Mouse (Mus musculus) forebrain, embryonic 11.5 days (tissue): ENCODE results near the gene Gm42957. TPM values are rescaled to one million over a fixed set of nuclear protein-coding genes. Genes with fewer than 3 reads are reported as not detected.
"Not testable (repeated sequence)": the region's sequence is repeated elsewhere in the genome, so short reads cannot be mapped to it uniquely, and the experiment has no call there.

ENCODE experiments used
- ATAC-seq: fragments of 200-750 bp; cut with Nextera tagmentation; replicated peaks from 2 replicates; pipeline ENCODE4 v1.8.0; 2017; ENCODE audit warnings: moderate TSS enrichment; ENCODE audit not compliant: low FRiP score
- DNase-seq: peaks from one replicate; pipeline ENCODE4 v3.0.0-alpha.2; 2017; ENCODE audit warnings: low spot score
- H3K27ac ChIP-seq: fragments of 300-500 bp; sonication (generic); 2 replicates; pipeline ENCODE4 v1.5.1; 2014; ENCODE audit warnings: low read depth, low read length
- H3K27me3 ChIP-seq: fragments of 300-500 bp; sonication (generic); 2 replicates; pipeline ENCODE4 v1.6.1; 2014; ENCODE audit warnings: mild to moderate bottlenecking, low read length, mixed read lengths; ENCODE audit not compliant: control insufficient read depth, insufficient read depth
- H3K36me3 ChIP-seq: fragments of 300-500 bp; sonication (generic); 2 replicates; pipeline ENCODE4 v1.6.1; 2014; ENCODE audit warnings: mild to moderate bottlenecking, low read length, moderate library complexity, mixed read lengths; ENCODE audit not compliant: control insufficient read depth, insufficient read depth
- H3K4me1 ChIP-seq: fragments of 300-500 bp; sonication (generic); replicated peaks from 2 replicates; pipeline ENCODE4 v1.6.1; 2014; ENCODE audit warnings: low read length, mixed read lengths; ENCODE audit not compliant: control insufficient read depth, insufficient read depth
- H3K4me2 ChIP-seq: fragments of 300-500 bp; sonication (generic); 2 replicates; pipeline ENCODE4 v1.6.1; 2014; ENCODE audit warnings: low read depth, mild to moderate bottlenecking, low read length, moderate library complexity, mixed read lengths; ENCODE audit not compliant: severe bottlenecking
- H3K4me3 ChIP-seq: fragments of 300-500 bp; sonication (generic); 2 replicates; pipeline ENCODE4 v1.5.1; 2014; ENCODE audit warnings: low read depth, low read length
- H3K9ac ChIP-seq: fragments of 300-500 bp; sonication (generic); 2 replicates; pipeline ENCODE4 v1.6.1; 2014; ENCODE audit warnings: low read length
- H3K9me3 ChIP-seq: fragments of 300-500 bp; sonication (generic); 2 replicates; pipeline ENCODE4 v1.6.1; 2016; ENCODE audit warnings: low read length, mixed read lengths; ENCODE audit not compliant: control insufficient read depth
- WGBS: fragments of 180-500 bp; shearing (Covaris S2); extraction: QIAGEN DNeasy Blood & Tissue Kit; methylation state at CpG from one replicate; pipeline ENCODE4 v1.1.7; 2014; 5-methylcytosine and 5-hydroxymethylcytosine counted together
- polyA plus RNA-seq: library from polyadenylated mRNA; unstranded; fragments of >200 nt; fragmentation: Nextera tagmentation; extraction: Ambion mirVana; gene quantifications from 2 replicates; pipeline ENCODE4 v1.2.1, GENCODE M21; 2014

The Gm42957 gene
- polyA plus RNA-seq, 1 experiment from 2014 or later = 0.09 TPM

- Histone ChIP-seq H3K9me3 (no peaks in the 10 kb centered on the region), H3K27ac (no peak overlapping the region), H3K36me3 (no peaks in the 10 kb centered on the region), H3K4me3 (no peak overlapping the region), H3K4me1 (peaks cover 10% of the 10 kb centered on the region; the same call in 1 of the 2 replicates), H3K4me2 (peak overlapping the region; percentile 69; the same call in 1 of the 2 replicates), H3K9ac (peak overlapping the region; percentile 14; the same call in 1 of the 2 replicates), H3K27me3 (peaks cover 9% of the 10 kb centered on the region)
- no peak for ATAC-seq
- DNase-seq = no peak
- 56% methylated on average over 5 of the region's 5 CpGs for WGBS
Measured at GRCm38 (mm10) chr3:96603311-96603710, 32.0 kb upstream of the Gm42957 start.

- ATAC-seq, DNase-seq, H3K9ac ChIP-seq, H3K27ac ChIP-seq, H3K4me2 ChIP-seq, H3K4me1 ChIP-seq, H3K9me3 ChIP-seq, H3K4me3 ChIP-seq, H3K36me3 ChIP-seq, H3K27me3 ChIP-seq: not testable (repeated sequence)
- 98% methylated on average over 4 of the region's 4 CpGs for WGBS
Measured at GRCm38 (mm10) chr3:96606007-96606406, 29.3 kb upstream of the Gm42957 start.

GRCm38 (mm10) chr3:96606618-96607017, 28.7 kb upstream of the Gm42957 start:
- Histone ChIP-seq H3K4me1 (peaks cover 3% of the 10 kb centered on the region; the same call in 1 of the 2 replicates), H3K9ac (no peak overlapping the region), H3K4me2 (no peak overlapping the region), H3K27ac (no peak overlapping the region), H3K27me3 (no peaks in the 10 kb centered on the region), H3K4me3 (no peak overlapping the region), H3K9me3 (no peaks in the 10 kb centered on the region), H3K36me3 (no peaks in the 10 kb centered on the region)
- DNase-seq (no peak), ATAC-seq (no peak)
- 90% methylated on average over 4 of the region's 4 CpGs for WGBS

GRCm38 (mm10) chr3:96617941-96618340, 17.3 kb upstream of the Gm42957 start:
- WGBS = 93% methylated on average over 3 of the region's 3 CpGs
- no peak for DNase-seq
- Histone ChIP-seq H3K4me1 (no peaks in the 10 kb centered on the region), H3K9ac (no peak overlapping the region), H3K27me3 (no peaks in the 10 kb centered on the region), H3K9me3 (no peaks in the 10 kb centered on the region), H3K4me3 (no peak overlapping the region), H3K36me3 (peaks cover 2% of the 10 kb centered on the region; the same call in 1 of the 2 replicates), H3K4me2 (no peak overlapping the region), H3K27ac (no peak overlapping the region)
- no peak for ATAC-seq

GRCm38 (mm10) chr3:96623201-96623600, 12.1 kb upstream of the Gm42957 start:
- Histone ChIP-seq H3K27me3 (no peaks in the 10 kb centered on the region), H3K27ac (no peak overlapping the region), H3K4me2 (no peak overlapping the region), H3K4me3 (no peak overlapping the region), H3K36me3 (peaks cover 3% of the 10 kb centered on the region; the same call in 1 of the 2 replicates), H3K9me3 (no peaks in the 10 kb centered on the region), H3K4me1 (no peaks in the 10 kb centered on the region), H3K9ac (no peak overlapping the region)
- 90% methylated on average over 4 of the region's 4 CpGs for WGBS
- ATAC-seq = no peak
- no peak for DNase-seq

- peak; percentile 96 for DNase-seq
- no peaks in the 10 kb centered on the region for H3K9me3 ChIP-seq
- H3K4me3 ChIP-seq = peak within 1 kb of the TSS; percentile 71
- H3K9ac ChIP-seq = peak within 1 kb of the TSS; percentile 77
- no peaks in the 10 kb centered on the region for H3K27me3 ChIP-seq
- peak within 1 kb of the TSS; percentile 46 for H3K27ac ChIP-seq
- no peaks in the 10 kb centered on the region; the same call in 1 of the 2 replicates for H3K36me3 ChIP-seq
- 0 out of 2 replicates have a peak, but pooled peaks cover 2% of the 10 kb centered on the region for H3K4me1 ChIP-seq
- WGBS = under 1% methylated on average over 48 of the region's 48 CpGs
- H3K4me2 ChIP-seq = peak within 1 kb of the TSS; percentile 73
- peak; percentile 93 for ATAC-seq
Measured at GRCm38 (mm10) chr3:96629729-96630600, 5.3 kb upstream of the Gm42957 start, which contains the start of gene Rbm8a. Gene Rbm8a, plus strand, starts transcription at chr3:96629933.

GRCm38 (mm10) chr3:96632058-96632457, 3.2 kb upstream of the Gm42957 start:
- H3K9ac ChIP-seq = no peak overlapping the region
- H3K36me3 ChIP-seq = no peaks in the 10 kb centered on the region; the same call in 1 of the 2 replicates
- H3K4me2 ChIP-seq = no peak overlapping the region
- no peak overlapping the region for H3K27ac ChIP-seq
- H3K4me3 ChIP-seq = no peak overlapping the region
- H3K27me3 ChIP-seq = no peaks in the 10 kb centered on the region
- H3K4me1 ChIP-seq = peaks cover 3% of the 10 kb centered on the region; the same call in 1 of the 2 replicates
- H3K9me3 ChIP-seq = no peaks in the 10 kb centered on the region
- no peak for ATAC-seq
- no peak for DNase-seq

- no peak overlapping the region for H3K4me2 ChIP-seq
- H3K9ac ChIP-seq = no peak overlapping the region
- no peak overlapping the region for H3K4me3 ChIP-seq
- ATAC-seq (no peak), DNase-seq (no peak)
- H3K9me3 ChIP-seq = no peaks in the 10 kb centered on the region
- no peak overlapping the region for H3K27ac ChIP-seq
- peaks cover 3% of the 10 kb centered on the region; the same call in 1 of the 2 replicates for H3K4me1 ChIP-seq
- no peaks in the 10 kb centered on the region for H3K27me3 ChIP-seq
- WGBS = 72% methylated on average over 1 of the region's 1 CpGs
- peaks cover under 1% of the 10 kb centered on the region; the same call in 1 of the 2 replicates for H3K36me3 ChIP-seq
Measured at GRCm38 (mm10) chr3:96634015-96634414, 1.3 kb upstream of the Gm42957 start.
